ENCODE assay signal across 8 mouse cellular contexts in genomic region chr11:105944126-105944621, GRCm38 (mm10). TPM values are rescaled to one million over a fixed set of nuclear protein-coding genes. Genes with fewer than 3 reads are reported as not detected.
DNase-seq lines count a peak whose midpoint lies in the region; ATAC-seq and TF ChIP-seq lines count a peak whose summit lies in the region.
"Had no signal": no experiment of that assay in that cellular context is flagged by ENCODE, and none has a peak within 500 bp of the region (broad histone marks: within the 10 kb centered on the region; RNA-seq: fewer than 3 reads in every experiment).

No protein-coding gene starts in this region.

- H3K4me2 ChIP-seq in intestine, postnatal 0 days (replicated peaks; ENCODE audit: low read depth), result peak overlapping the region; percentile 94

- H3K27ac ChIP-seq in intestine, postnatal 0 days (ENCODE audit: low read depth, low read length), result peak overlapping the region; percentile 93
- H3K27ac ChIP-seq in limb, embryonic 10.5 days, result peak overlapping the region; percentile 82
- peak overlapping the region; percentile 81 for H3K27ac ChIP-seq in midbrain, embryonic 10.5 days (replicated peaks)

- peak overlapping the region; percentile 60 for H3K4me3 ChIP-seq in intestine, postnatal 0 days (ENCODE audit: low read depth, low read length)
- H3K4me3 ChIP-seq in limb, embryonic 10.5 days, result peak overlapping the region; percentile 79
- peak overlapping the region; percentile 77 for H3K4me3 ChIP-seq in midbrain, embryonic 10.5 days

- no peaks in the 10 kb centered on the region for H3K27me3 ChIP-seq in intestine, postnatal 0 days (replicated peaks; ENCODE audit: control insufficient read depth, insufficient read depth, low read length)
- H3K27me3 ChIP-seq in limb, embryonic 10.5 days (ENCODE audit: low read depth, poor library complexity, severe bottlenecking), result peaks cover 69% of the 10 kb centered on the region
- peaks cover 68% of the 10 kb centered on the region for H3K27me3 ChIP-seq in midbrain, embryonic 10.5 days (ENCODE audit: low read depth, poor library complexity, severe bottlenecking)

- peak; percentile 44 for ATAC-seq in granulocyte monocyte progenitor cell, adult 5-6 weeks (replicated peaks; ENCODE audit: poor library complexity, severe bottlenecking)
- peak; percentile 75 for ATAC-seq in intestine, postnatal 0 days

- no peaks in the 10 kb centered on the region for H3K9me3 ChIP-seq in intestine, postnatal 0 days (ENCODE audit: control insufficient read depth)
- H3K9me3 ChIP-seq in limb, embryonic 10.5 days (replicated peaks), result no peaks in the 10 kb centered on the region
- H3K9me3 ChIP-seq in midbrain, embryonic 10.5 days (replicated peaks), result no peaks in the 10 kb centered on the region

- peak overlapping the region; percentile 77 for H3K9ac ChIP-seq in intestine, postnatal 0 days (ENCODE audit: low read depth, low read length)

- peak; percentile 85 for TF ChIP-seq CTCF in intestine, postnatal 0 days (IDR thresholded peaks at IDR 0.05; ENCODE audit: low read depth)

- H3K36me3 ChIP-seq in intestine, postnatal 0 days (ENCODE audit: control insufficient read depth, insufficient read depth), result no peaks in the 10 kb centered on the region
- no peaks in the 10 kb centered on the region for H3K36me3 ChIP-seq in limb, embryonic 10.5 days
- no peaks in the 10 kb centered on the region for H3K36me3 ChIP-seq in midbrain, embryonic 10.5 days

- WGBS in intestine, postnatal 0 days, result under 1% methylated on average over 59 of the region's 59 CpGs
- WGBS in limb, embryonic 10.5 days, result under 1% methylated on average over 59 of the region's 59 CpGs
- WGBS in midbrain, embryonic 10.5 days, result under 1% methylated on average over 59 of the region's 59 CpGs

- H3K4me1 ChIP-seq in intestine, postnatal 0 days (replicated peaks; ENCODE audit: control insufficient read depth, insufficient read depth, low read length), result peaks cover 11% of the 10 kb centered on the region; the same call in 1 of the 2 replicates
- peaks cover 39% of the 10 kb centered on the region for H3K4me1 ChIP-seq in limb, embryonic 10.5 days
- peaks cover 33% of the 10 kb centered on the region for H3K4me1 ChIP-seq in midbrain, embryonic 10.5 days

- DNase-seq in adrenal gland, adult 18-20 months (ENCODE audit: low spot score in 2 of 2), result peak; percentile 71 to 75
- DNase-seq in embryo, embryonic 10 days (ENCODE audit: low spot score), result peak; percentile 79
- peak; percentile 76 for DNase-seq in limb, embryonic 10.5 days (ENCODE audit: low spot score)
- DNase-seq in midbrain, embryonic 10.5 days (ENCODE audit: low spot score), result peak; percentile 76
- peak; percentile 17 for DNase-seq in spleen, adult 12 weeks (ENCODE audit: low spot score)

RNA-seq across cellular contexts. Expression of gene Cyb561, which starts 9.0 kb away (rescaled TPM):
- 100 to 1,000 TPM; 168 to 204 TPM for total RNA-seq in adrenal gland, adult 18-20 months (2021)
- total RNA-seq in granulocyte monocyte progenitor cell, adult 5-6 weeks (2014; fragmentation: Nextera tagmentation), result 0.56 and 1.6 TPM in 2 replicates
- total RNA-seq in granulocyte monocyte progenitor cell, adult 5-6 weeks (2017), result 0.69 and 0.82 TPM in 2 replicates
- 48.3 and 50.3 TPM in 2 replicates for polyA plus RNA-seq in intestine, postnatal 0 days (2015; fragmentation: Nextera tagmentation; extraction: Ambion mirVana)
- polyA plus RNA-seq in limb, embryonic 10.5 days (2016; fragmentation: Nextera tagmentation; extraction: Ambion mirVana), result 6.2 and 7.1 TPM in 2 replicates
- 12.1 and 12.3 TPM in 2 replicates for polyA plus RNA-seq in midbrain, embryonic 10.5 days (2016; fragmentation: Nextera tagmentation; extraction: Ambion mirVana)

RNA-seq across cellular contexts. Expression of gene Ace, which starts 23.6 kb away (rescaled TPM):
- total RNA-seq in adrenal gland, adult 18-20 months (2021), result 10 to 100 TPM; 11.0 to 16.0 TPM
- not detected in 2 replicates for total RNA-seq in granulocyte monocyte progenitor cell, adult 5-6 weeks (2014; fragmentation: Nextera tagmentation)
- not detected in 2 replicates for total RNA-seq in granulocyte monocyte progenitor cell, adult 5-6 weeks (2017)
- polyA plus RNA-seq in intestine, postnatal 0 days (2015; fragmentation: Nextera tagmentation; extraction: Ambion mirVana), result 222 and 231 TPM in 2 replicates
- 0.08 and 0.16 TPM in 2 replicates for polyA plus RNA-seq in limb, embryonic 10.5 days (2016; fragmentation: Nextera tagmentation; extraction: Ambion mirVana)
- 0.75 and 0.85 TPM in 2 replicates for polyA plus RNA-seq in midbrain, embryonic 10.5 days (2016; fragmentation: Nextera tagmentation; extraction: Ambion mirVana)

RNA-seq across cellular contexts. Expression of gene Ace3, which starts 50.3 kb away (rescaled TPM):
- not detected for total RNA-seq in adrenal gland, adult 18-20 months (2021)
- not detected in 2 replicates for total RNA-seq in granulocyte monocyte progenitor cell, adult 5-6 weeks (2014; fragmentation: Nextera tagmentation)
- total RNA-seq in granulocyte monocyte progenitor cell, adult 5-6 weeks (2017), result not detected in 2 replicates
- not detected in 2 replicates for polyA plus RNA-seq in intestine, postnatal 0 days (2015; fragmentation: Nextera tagmentation; extraction: Ambion mirVana)
- polyA plus RNA-seq in limb, embryonic 10.5 days (2016; fragmentation: Nextera tagmentation; extraction: Ambion mirVana), result not detected in 2 replicates
- polyA plus RNA-seq in midbrain, embryonic 10.5 days (2016; fragmentation: Nextera tagmentation; extraction: Ambion mirVana), result not detected in 2 replicates
- total RNA-seq: gastrocnemius, adult 8-10 months had no signal

Comparison
In these comparisons a context has a peak if more than half of its experiments do, and no peak if none do; other contexts are left out.
1. Peak in every context shown above with its lines: DNase-seq, ATAC-seq, H3K4me3 ChIP-seq and H3K27ac ChIP-seq.
2. DNase-seq: peak in every context shown above with its lines; median percentile 79 in embryo, embryonic 10 days; 76 in limb, embryonic 10.5 days; 76 in midbrain, embryonic 10.5 days; 73 in adrenal gland, adult 18-20 months; 17 in spleen, adult 12 weeks.
3. RNA of gene Ace, which starts 23.6 kb away (polyA plus RNA-seq): 222 to 231 TPM in intestine, postnatal 0 days; 0.75 to 0.85 TPM in midbrain, embryonic 10.5 days and 0.08 to 0.16 TPM in limb, embryonic 10.5 days; every median in the first group is over 100 times any median in the second.